Mouse (Mus musculus) E14TG2a.4 (cell line): ENCODE results near the gene Rsph1.

Experiments
- CTCF ChIP-seq: conservative IDR thresholded peaks from 2 replicates; pipeline ENCODE4 v1.5.1; 2014; ENCODE audit warnings: low read length
- POU5F1 ChIP-seq: IDR thresholded peaks from 2 replicates; pipeline ENCODE4 v1.6.1; 2014; ENCODE audit warnings: low read length, borderline replicate concordance

DNA sequence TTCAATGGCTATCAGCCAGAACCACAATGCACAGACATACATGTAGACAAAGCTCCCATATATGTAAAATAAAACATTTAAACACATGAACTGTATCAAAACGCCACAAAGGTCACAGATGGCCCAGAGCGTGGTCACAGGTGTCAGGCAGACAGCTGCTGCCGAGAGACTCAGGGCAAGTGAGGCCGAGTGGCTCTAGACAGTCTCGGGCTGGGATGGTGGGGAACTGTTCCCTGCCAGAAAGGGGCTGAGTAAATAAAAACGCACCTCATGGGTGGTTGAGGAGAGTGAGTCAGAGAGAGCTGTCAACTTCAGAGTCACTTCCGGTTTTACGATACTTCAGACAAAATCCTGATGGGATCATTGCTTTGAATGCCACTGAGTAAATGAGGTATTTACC lies 52.6 kb downstream of the Rsph1 start:
- TF ChIP-seq CTCF (no peak), POU5F1 (no peak)
